Comparison of ENCODE assay signal across 8 mouse cellular contexts in genomic region chr4:83323201-83323903, GRCm38 (mm10). TPM values are rescaled to one million over a fixed set of nuclear protein-coding genes. Genes with fewer than 3 reads are reported as not detected.
DNase-seq lines count a peak whose midpoint lies in the region; ATAC-seq and TF ChIP-seq lines count a peak whose summit lies in the region.

No protein-coding gene starts in this region.

- H3K4me1 ChIP-seq in ES-Bruce4 (ENCODE audit: control insufficient read depth, insufficient read depth, low read length) = peaks cover 8% of the 10 kb centered on the region
- H3K4me1 ChIP-seq in lung, postnatal 0 days (ENCODE audit: insufficient read depth, low read depth, low read length) = peaks cover 6% of the 10 kb centered on the region; the same call in 1 of the 2 replicates

- TF ChIP-seq CTCF in ES-Bruce4 (IDR thresholded peaks at IDR 0.05; ENCODE audit: low read depth, low read length) = peak; percentile 2
- peak; percentile 66 for TF ChIP-seq CTCF in lung, postnatal 0 days (IDR thresholded peaks at IDR 0.05)

- H3K9me3 ChIP-seq in ES-Bruce4 (replicated peaks; ENCODE audit: control insufficient read depth, insufficient read depth, low read length, poor library complexity, severe bottlenecking) = no peaks in the 10 kb centered on the region
- no peaks in the 10 kb centered on the region for H3K9me3 ChIP-seq in lung, postnatal 0 days (ENCODE audit: low read length)

- intact Hi-C loops in heart, postnatal 36 days (cut with DNase I) = loop anchor here (5.0 kb wide), 1 partner anchor 94 kb away; the partner anchor contains the start of gene Snapc3

- DNase-seq in cerebellum, adult 11-12 months = peak; percentile 48
- DNase-seq in forelimb bud, embryonic 11.5 days (ENCODE audit: low read depth, low spot score) = peak; percentile 62
- DNase-seq in heart, postnatal 36 days = peak; percentile 85 to 88
- peak; percentile 25 to 45 for DNase-seq in layer of hippocampus, adult 8-10 months (ENCODE audit: low spot score in 2 of 2)
- peak; percentile 86 for DNase-seq in lung, postnatal 0 days (ENCODE audit: low spot score)
- peak; percentile 70 for DNase-seq in ovary, postnatal 10 days (ENCODE audit: low spot score)
- DNase-seq in thymus, postnatal 0 days (ENCODE audit: low spot score) = peak; percentile 43

- WGBS in lung, postnatal 0 days = 1% methylated on average over 48 of the region's 48 CpGs

- no peaks in the 10 kb centered on the region for H3K27me3 ChIP-seq in ES-Bruce4 (ENCODE audit: control insufficient read depth, insufficient read depth, low read length, poor library complexity, severe bottlenecking)
- no peaks in the 10 kb centered on the region for H3K27me3 ChIP-seq in lung, postnatal 0 days (replicated peaks; ENCODE audit: insufficient read depth, low read length)

- peak overlapping the region; percentile 83 for H3K4me3 ChIP-seq in ES-Bruce4 (ENCODE audit: low read depth, low read length)
- peak overlapping the region; percentile 82 for H3K4me3 ChIP-seq in lung, postnatal 0 days (ENCODE audit: low read depth, low read length)

- TF ChIP-seq POLR2A in ES-Bruce4 (IDR thresholded peaks at IDR 0.05; ENCODE audit: insufficient read depth, low read length) = no peak

- peak overlapping the region; percentile 94 for H3K27ac ChIP-seq in ES-Bruce4 (ENCODE audit: insufficient read depth, low read length)
- peak overlapping the region; percentile 93 for H3K27ac ChIP-seq in lung, postnatal 0 days (ENCODE audit: low read length)

- peak overlapping the region; percentile 90 for H3K9ac ChIP-seq in ES-Bruce4 (ENCODE audit: low read depth, poor library complexity, severe bottlenecking)
- H3K9ac ChIP-seq in lung, postnatal 0 days (replicated peaks; ENCODE audit: low read depth) = peak overlapping the region; percentile 70

- ATAC-seq in lung, postnatal 0 days = peak; percentile 68

- H3K4me2 ChIP-seq in lung, postnatal 0 days (replicated peaks; ENCODE audit: low read depth, low read length) = peak overlapping the region; percentile 90

- no peak for TF ChIP-seq EP300 in ES-Bruce4 (IDR thresholded peaks at IDR 0.05; ENCODE audit: insufficient read depth, low read depth, low read length)
- no peak for TF ChIP-seq EP300 in lung, postnatal 0 days (IDR thresholded peaks at IDR 0.05)

- no peaks in the 10 kb centered on the region for H3K36me3 ChIP-seq in ES-Bruce4 (ENCODE audit: control insufficient read depth, insufficient read depth, low read length, poor library complexity, severe bottlenecking)
- H3K36me3 ChIP-seq in lung, postnatal 0 days (ENCODE audit: insufficient read depth, low read length) = no peaks in the 10 kb centered on the region

RNA-seq across cellular contexts. Expression of gene Ttc39b, which starts 0.7 kb away (rescaled TPM):
- 36.8 and 48.9 TPM in 2 replicates for polyA plus RNA-seq in ES-Bruce4 (2011; ENCODE audit: insufficient read depth, insufficient read length, low read depth, missing spikeins)
- 10 to 100 TPM; 14.4 to 22.7 TPM for total RNA-seq in heart, postnatal 36 days (2021)
- total RNA-seq in layer of hippocampus, adult 8-10 months (2022) = 10 to 100 TPM; 31.6 to 45.7 (median 39.1) TPM
- 6.7 and 7.5 TPM in 2 replicates for polyA plus RNA-seq in lung, postnatal 0 days (2015; fragmentation: Nextera tagmentation; extraction: Ambion mirVana)
- polyA plus RNA-seq in thymus, postnatal 0 days (2015; fragmentation: Nextera tagmentation; extraction: Ambion mirVana) = 2.4 and 2.6 TPM in 2 replicates

Comparison
In these comparisons a context has a peak if more than half of its experiments do, and no peak if none do; other contexts are left out.
1. Peak in every context shown above with its lines: DNase-seq, ATAC-seq, H3K4me3 ChIP-seq and H3K27ac ChIP-seq.
2. DNase-seq: peak in every context shown above with its lines; median percentile 86 in heart, postnatal 36 days; 86 in lung, postnatal 0 days; 70 in ovary, postnatal 10 days; 62 in forelimb bud, embryonic 11.5 days; 48 in cerebellum, adult 11-12 months; 43 in thymus, postnatal 0 days; 35 in layer of hippocampus, adult 8-10 months.